Mouse (Mus musculus) lung, postnatal 36 days (tissue): ENCODE measurements at regions not wholly inside any gene's neighbourhood (a gene's known extent, or its start where the extent isn't known, plus 50 kb on each side); places are given as distances from the start of the nearest gene placed in this dataset.

Source experiments
- DNase-seq: peaks from one replicate; pipeline ENCODE4 v3.0.0; 2022; ENCODE audit warnings: mixed read lengths

- DNase-seq, result no peak
Observed at GRCm38 (mm10) chr14:73730796-73731195, 69.8 kb downstream of the Gm21750 start.

- no peak for DNase-seq
Observed at GRCm38 (mm10) chr14:73732161-73732560, 71.1 kb downstream of the Gm21750 start.

- DNase-seq, result peak; percentile 4
Observed at GRCm38 (mm10) chr14:73750790-73751189, 89.8 kb downstream of the Gm21750 start.

- no peak for DNase-seq
Observed at GRCm38 (mm10) chr14:73759986-73760385, 99.0 kb downstream of the Gm21750 start.

GRCm38 (mm10) chr14:73772964-73773363 is 111.9 kb downstream of the Gm21750 start:
- no peak for DNase-seq

GRCm38 (mm10) chr14:73773810-73774209 is 112.8 kb downstream of the Gm21750 start:
- no peak for DNase-seq

- DNase-seq, result peak; percentile 68
Observed at GRCm38 (mm10) chr14:73776066-73776465, 115.0 kb downstream of the Gm21750 start.

GRCm38 (mm10) chr14:73807169-73807568 is 146.1 kb downstream of the Gm21750 start:
- DNase-seq, result no peak

GRCm38 (mm10) chr14:73838890-73839289 is 177.9 kb downstream of the Gm21750 start:
- peak; percentile 8 for DNase-seq

- no peak for DNase-seq
Observed at GRCm38 (mm10) chr14:73861782-73862181, 200.8 kb downstream of the Gm21750 start.

- no peak for DNase-seq
Observed at GRCm38 (mm10) chr14:73874337-73874736, 213.3 kb downstream of the Gm21750 start.

GRCm38 (mm10) chr14:73875916-73876315 is 214.9 kb downstream of the Gm21750 start:
- DNase-seq, result no peak

GRCm38 (mm10) chr14:73878267-73878666 is 217.2 kb downstream of the Gm21750 start:
- no peak for DNase-seq

GRCm38 (mm10) chr14:73878866-73879419 is 217.9 kb downstream of the Gm21750 start:
- no peak for DNase-seq

- DNase-seq, result no peak
Observed at GRCm38 (mm10) chr14:73891451-73891850, 230.4 kb downstream of the Gm21750 start.

GRCm38 (mm10) chr14:73894844-73895243 is 233.8 kb downstream of the Gm21750 start:
- DNase-seq, result no peak

GRCm38 (mm10) chr14:73895266-73895665 is 234.2 kb downstream of the Gm21750 start:
- no peak for DNase-seq

- DNase-seq, result no peak
Observed at GRCm38 (mm10) chr14:73899078-73899477, 238.1 kb downstream of the Gm21750 start.

GRCm38 (mm10) chr14:73902085-73902713 is 241.2 kb downstream of the Gm21750 start:
- no peak for DNase-seq

GRCm38 (mm10) chr14:73913756-73914448 is 252.9 kb downstream of the Gm21750 start:
- no peak for DNase-seq

- no peak for DNase-seq
Observed at GRCm38 (mm10) chr14:73915990-73916389, 255.0 kb downstream of the Gm21750 start.

GRCm38 (mm10) chr14:73931095-73931494 is 270.1 kb downstream of the Gm21750 start:
- DNase-seq, result no peak

- DNase-seq, result no peak
Observed at GRCm38 (mm10) chr14:73947316-73947715, 286.3 kb downstream of the Gm21750 start.

GRCm38 (mm10) chr14:73952511-73952910 is 291.5 kb downstream of the Gm21750 start:
- no peak for DNase-seq
